Mouse (Mus musculus) myocyte (in vitro differentiated cells): Measurements from ENCODE around the gene Selenon. TPM values are rescaled to one million over a fixed set of nuclear protein-coding genes. Genes with fewer than 3 reads are reported as not detected.

Experiments
- H3K27me3 ChIP-seq: one replicate; pipeline ENCODE4 v1.6.1; 2011; ENCODE audit not compliant: control insufficient read depth, insufficient read depth, insufficient read length
- H3K36me3 ChIP-seq: one replicate; pipeline ENCODE4 v1.6.1; 2011; ENCODE audit not compliant: control insufficient read depth, insufficient read depth
- H3K4me2 ChIP-seq: one replicate; pipeline ENCODE4 v1.6.1; 2011; ENCODE audit warnings: low read depth, control low read depth
- H3K4me3 ChIP-seq: one replicate; pipeline ENCODE4 v1.5.1; 2011; ENCODE audit warnings: mild to moderate bottlenecking, control low read depth, moderate library complexity
- H3K79me2 ChIP-seq: one replicate; pipeline ENCODE4 v1.6.1; 2011; ENCODE audit not compliant: control insufficient read depth, insufficient read depth
- H3ac ChIP-seq: one replicate; pipeline ENCODE4 v1.6.1; 2011; ENCODE audit not compliant: control insufficient read depth, insufficient read length
- CEBPB ChIP-seq: IDR thresholded peaks from 2 replicates; pipeline ENCODE4 v1.6.1; 2011; ENCODE audit warnings: mild to moderate bottlenecking, moderate library complexity; ENCODE audit not compliant: poor library complexity, insufficient read depth, severe bottlenecking
- E2F4 ChIP-seq: IDR thresholded peaks from one replicate; pipeline ENCODE4 v1.6.1; 2011; ENCODE audit warnings: mild to moderate bottlenecking, control low read depth, moderate library complexity; ENCODE audit not compliant: insufficient read depth
- MAX ChIP-seq: IDR thresholded peaks from one replicate; pipeline ENCODE4 v1.6.1; 2011; ENCODE audit warnings: low read depth, mild to moderate bottlenecking, control low read depth
- MYOD1 ChIP-seq, 3 experiments: IDR thresholded peaks; one replicate each; pipeline ENCODE4 v1.6.1; 2011; ENCODE audit warnings: control low read depth in 2 of 3, low read depth in 2 of 3, mild to moderate bottlenecking in 2 of 3, moderate library complexity in 1 of 3; ENCODE audit not compliant: insufficient read length in 2 of 3, control insufficient read depth in 1 of 3
- MYOG ChIP-seq, 3 experiments: IDR thresholded peaks; one replicate each; pipeline ENCODE4 v1.6.1; 2011; ENCODE audit warnings: control low read depth in 2 of 3, low read depth in 2 of 3, mild to moderate bottlenecking in 2 of 3; ENCODE audit not compliant: insufficient read length in 2 of 3, control insufficient read depth in 1 of 3, insufficient read depth in 1 of 3
- POLR2A ChIP-seq: IDR thresholded peaks from one replicate; pipeline ENCODE4 v1.6.1; 2011; ENCODE audit warnings: low read depth, mild to moderate bottlenecking, control low read depth, moderate library complexity; ENCODE audit not compliant: insufficient read length
- POLR2AphosphoS2 ChIP-seq: IDR thresholded peaks from one replicate; pipeline ENCODE4 v1.6.1; 2011; ENCODE audit warnings: low read depth, control low read depth; ENCODE audit not compliant: insufficient read length
- REST ChIP-seq: IDR thresholded peaks from one replicate; pipeline ENCODE4 v1.6.1; 2011; ENCODE audit warnings: mild to moderate bottlenecking, control low read depth, moderate library complexity; ENCODE audit not compliant: insufficient read depth, insufficient read length
- SRF ChIP-seq: IDR thresholded peaks from one replicate; pipeline ENCODE4 v1.6.1; 2011; ENCODE audit warnings: low read depth; ENCODE audit not compliant: control insufficient read depth, insufficient read length
- TCF12 ChIP-seq: IDR thresholded peaks from one replicate; pipeline ENCODE4 v1.6.1; 2011; ENCODE audit warnings: mild to moderate bottlenecking, control low read depth; ENCODE audit not compliant: poor library complexity, insufficient read depth, severe bottlenecking
- TCF3 ChIP-seq: IDR thresholded peaks from one replicate; pipeline ENCODE4 v1.6.1; 2011; ENCODE audit warnings: low read depth, control low read depth; ENCODE audit not compliant: insufficient read length
- USF1 ChIP-seq: IDR thresholded peaks from one replicate; pipeline ENCODE4 v1.6.1; 2011; ENCODE audit warnings: low read depth, mild to moderate bottlenecking, control low read depth, moderate library complexity
- polyA plus RNA-seq: library from polyadenylated mRNA; unstranded; fragments of >200 nt; fragmentation: generic; extraction: Trizol; gene quantifications from one replicate; pipeline ENCODE4 v1.2.1, GENCODE M21; 2012; ENCODE audit warnings: missing spikeins

Selenon gene
- polyA plus RNA-seq, 1 experiment, result 35.7 TPM

DNA sequence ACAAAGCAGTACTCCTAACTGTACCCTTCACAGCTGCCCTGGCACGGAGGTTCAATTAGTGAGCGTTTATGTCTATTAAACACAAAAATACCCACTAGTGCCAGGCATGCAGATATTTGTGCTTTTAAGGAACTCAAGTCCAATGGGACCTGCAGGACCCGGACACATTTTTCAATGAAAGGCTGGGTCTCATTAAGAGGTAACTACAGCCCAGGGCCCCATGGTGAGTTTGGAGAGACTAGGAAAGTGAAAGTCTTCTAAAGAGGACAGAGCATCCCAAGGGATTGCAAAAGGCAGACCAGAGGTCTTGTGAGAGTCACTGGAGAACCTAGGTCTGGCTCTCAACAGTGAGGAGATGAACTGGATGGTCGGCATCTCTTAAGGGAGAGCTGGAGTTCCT, 18.5 kb downstream of the Selenon start:
- no peak for TF ChIP-seq MYOG (IDR thresholded peaks at IDR 0.05; ENCODE audit: control insufficient read depth in 1 of 3, insufficient read depth in 1 of 3, insufficient read length in 2 of 3, low read depth in 2 of 3)
- TF ChIP-seq MAX, result no peak
- TF ChIP-seq E2F4, result no peak
- TF ChIP-seq POLR2A, result no peak
- TF ChIP-seq CEBPB, result no peak
- TF ChIP-seq TCF12, result no peak
- TF ChIP-seq TCF3, result no peak
- TF ChIP-seq POLR2AphosphoS2, result no peak
- TF ChIP-seq SRF, result no peak
- no peak for TF ChIP-seq USF1
- TF ChIP-seq MYOD1 (IDR thresholded peaks at IDR 0.05; ENCODE audit: control insufficient read depth in 1 of 3, insufficient read length in 2 of 3, low read depth in 2 of 3), result no peak
- TF ChIP-seq REST, result no peak
- Histone ChIP-seq H3K4me2 (peak overlapping the region; percentile 95), H3ac (no peak overlapping the region), H3K36me3 (peaks cover 23% of the 10 kb centered on the region), H3K4me3 (peak overlapping the region; percentile 57), H3K27me3 (no peaks in the 10 kb centered on the region), H3K79me2 (peaks cover 19% of the 10 kb centered on the region)

DNA sequence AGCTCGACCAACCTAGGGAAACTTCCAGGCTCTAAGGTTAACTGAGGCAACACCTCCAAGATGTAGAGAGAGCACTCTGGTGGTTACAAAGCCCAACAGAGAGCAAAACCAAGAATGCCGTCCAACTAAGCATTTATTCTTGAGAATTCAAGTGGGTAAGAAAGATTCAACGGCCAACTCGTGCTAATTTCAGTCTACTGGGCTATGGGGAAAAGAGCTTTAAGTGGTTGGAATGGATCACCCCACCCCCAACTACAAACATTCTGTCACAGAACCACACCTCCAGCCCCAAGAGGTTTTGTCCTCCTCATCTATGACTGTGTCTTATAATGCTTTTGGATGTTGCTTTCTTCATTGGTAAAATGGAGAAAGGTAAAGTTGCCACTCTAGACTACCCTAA, 19.0 kb downstream of the Selenon start:
- TF ChIP-seq E2F4 (no peak), TCF3 (no peak), POLR2A (no peak), MYOG (IDR thresholded peaks at IDR 0.05; ENCODE audit: control insufficient read depth in 1 of 3, insufficient read depth in 1 of 3, insufficient read length in 2 of 3, low read depth in 2 of 3) (no peak), USF1 (no peak), MAX (no peak), REST (no peak), MYOD1 (IDR thresholded peaks at IDR 0.05; ENCODE audit: control insufficient read depth in 1 of 3, insufficient read length in 2 of 3, low read depth in 2 of 3) (no peak), SRF (no peak), CEBPB (no peak), POLR2AphosphoS2 (no peak), TCF12 (no peak)
- no peak overlapping the region for H3K4me3 ChIP-seq
- peaks cover 19% of the 10 kb centered on the region for H3K79me2 ChIP-seq
- no peak overlapping the region for H3ac ChIP-seq
- peaks cover 23% of the 10 kb centered on the region for H3K36me3 ChIP-seq
- H3K4me2 ChIP-seq, result peak overlapping the region; percentile 95
- H3K27me3 ChIP-seq, result no peaks in the 10 kb centered on the region

DNA sequence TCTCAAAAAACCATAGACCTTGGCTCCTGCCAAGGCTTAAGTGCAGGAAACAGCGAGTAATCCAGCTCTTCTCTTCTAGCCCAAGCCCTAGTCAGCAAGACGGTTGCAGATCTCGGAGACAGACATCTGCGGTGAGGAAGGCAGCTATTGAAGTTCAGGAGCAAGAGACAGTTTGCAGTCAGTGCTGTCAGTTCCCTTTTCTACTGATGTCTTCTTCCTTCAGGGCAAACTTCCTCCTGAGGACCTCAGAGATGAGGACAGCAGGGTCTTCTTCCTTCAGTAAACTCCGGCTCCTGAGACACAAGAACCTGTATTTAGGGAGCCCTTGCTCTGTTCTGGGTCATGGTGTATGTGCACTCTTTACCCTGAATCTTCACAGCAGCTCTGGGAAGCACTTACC, 25.7 kb downstream of the Selenon start:
- H3K4me3 ChIP-seq, result no peak overlapping the region
- no peak for TF ChIP-seq MAX
- no peak for TF ChIP-seq E2F4
- TF ChIP-seq REST, result no peak
- no peak for TF ChIP-seq MYOG (IDR thresholded peaks at IDR 0.05; ENCODE audit: control insufficient read depth in 1 of 3, insufficient read depth in 1 of 3, insufficient read length in 2 of 3, low read depth in 2 of 3)
- TF ChIP-seq POLR2AphosphoS2, result no peak
- no peak overlapping the region for H3K4me2 ChIP-seq
- H3K27me3 ChIP-seq, result no peaks in the 10 kb centered on the region
- peaks cover 40% of the 10 kb centered on the region for H3K36me3 ChIP-seq
- H3K79me2 ChIP-seq, result peaks cover 3% of the 10 kb centered on the region
- H3ac ChIP-seq, result no peak overlapping the region

DNA sequence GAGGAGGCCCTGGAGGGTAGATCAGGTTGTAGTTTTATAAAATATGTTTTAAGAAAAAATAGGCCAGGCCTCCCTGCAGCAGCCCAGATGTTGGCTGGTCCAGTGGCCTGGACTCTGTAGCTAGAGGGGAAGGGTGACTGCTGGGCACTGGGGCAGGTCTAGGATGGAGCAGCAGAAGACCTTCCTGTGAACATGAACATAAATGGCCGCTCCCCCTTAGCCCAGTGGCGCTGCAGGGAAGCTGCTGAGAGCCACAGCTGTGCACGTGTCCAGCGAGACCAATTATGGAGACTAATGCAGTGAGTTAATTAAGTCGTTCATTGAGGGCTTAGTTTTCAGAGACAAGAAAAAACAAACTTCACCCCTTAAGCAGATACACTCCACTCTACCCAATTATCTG, 26.2 kb downstream of the Selenon start:
- Histone ChIP-seq H3K4me2 (no peak overlapping the region), H3ac (no peak overlapping the region), H3K79me2 (peaks cover 3% of the 10 kb centered on the region), H3K36me3 (peaks cover 37% of the 10 kb centered on the region), H3K27me3 (no peaks in the 10 kb centered on the region), H3K4me3 (no peak overlapping the region)
- TF ChIP-seq CEBPB (no peak), MYOG (IDR thresholded peaks at IDR 0.05; ENCODE audit: control insufficient read depth in 1 of 3, insufficient read depth in 1 of 3, insufficient read length in 2 of 3, low read depth in 2 of 3) (no peak), SRF (no peak), E2F4 (no peak), MYOD1 (IDR thresholded peaks at IDR 0.05; ENCODE audit: control insufficient read depth in 1 of 3, insufficient read length in 2 of 3, low read depth in 2 of 3) (no peak), POLR2A (no peak), USF1 (no peak), TCF12 (no peak)

DNA sequence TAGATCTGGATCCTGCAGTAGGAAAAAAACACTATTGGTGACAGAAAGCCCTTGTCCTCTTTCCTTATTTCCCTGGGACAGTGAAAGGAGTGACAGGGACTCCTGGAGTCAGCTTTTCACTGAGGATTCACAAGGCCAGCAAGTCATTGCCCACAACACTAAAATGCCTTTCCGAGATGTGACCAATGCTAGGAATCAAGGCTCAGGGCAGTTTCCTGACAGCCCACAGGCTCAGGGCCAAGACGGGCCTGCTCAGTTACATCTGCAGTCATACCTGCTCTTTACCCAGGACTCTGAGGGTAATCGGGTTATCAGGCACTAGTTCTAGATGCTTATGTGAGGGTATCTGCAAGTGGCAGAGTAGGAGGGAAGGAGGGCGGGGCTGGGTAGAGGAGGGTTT, 28.5 kb downstream of the Selenon start:
- no peak overlapping the region for H3K4me2 ChIP-seq
- no peaks in the 10 kb centered on the region for H3K27me3 ChIP-seq
- no peak overlapping the region for H3ac ChIP-seq
- H3K4me3 ChIP-seq, result no peak overlapping the region
- no peak for TF ChIP-seq CEBPB
- peaks cover 22% of the 10 kb centered on the region for H3K36me3 ChIP-seq
- H3K79me2 ChIP-seq, result peaks cover 14% of the 10 kb centered on the region

DNA sequence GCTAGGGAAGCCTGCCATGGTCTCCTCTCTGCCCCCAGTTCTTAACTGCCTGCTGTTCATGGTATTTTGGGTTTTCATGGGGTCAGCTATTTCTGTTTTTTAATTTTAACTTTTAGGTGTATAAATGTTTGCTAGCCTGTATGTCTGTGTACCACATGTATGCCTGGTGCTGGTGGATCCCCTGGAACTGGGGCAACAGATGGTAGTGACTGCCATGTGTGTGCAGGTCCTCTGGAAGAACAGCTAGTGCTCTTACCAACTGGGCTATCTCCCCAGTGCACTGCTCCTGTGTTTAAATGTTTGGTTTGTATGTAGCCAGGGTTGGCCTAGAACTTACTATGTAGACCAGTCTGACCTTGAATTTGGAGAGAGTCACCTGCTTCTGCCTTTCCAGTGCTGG, 32.7 kb downstream of the Selenon start:
- H3K36me3 ChIP-seq, result peaks cover 4% of the 10 kb centered on the region
- no peak overlapping the region for H3K4me2 ChIP-seq
- H3ac ChIP-seq, result no peak overlapping the region
- TF ChIP-seq POLR2AphosphoS2 (no peak), SRF (no peak), E2F4 (no peak), TCF12 (no peak), MYOD1 (IDR thresholded peaks at IDR 0.05; ENCODE audit: control insufficient read depth in 1 of 3, insufficient read length in 2 of 3, low read depth in 2 of 3) (no peak), MYOG (IDR thresholded peaks at IDR 0.05; ENCODE audit: control insufficient read depth in 1 of 3, insufficient read depth in 1 of 3, insufficient read length in 2 of 3, low read depth in 2 of 3) (no peak), POLR2A (no peak), CEBPB (no peak), TCF3 (no peak), MAX (no peak), USF1 (no peak), REST (no peak)
- H3K79me2 ChIP-seq, result peaks cover 28% of the 10 kb centered on the region
- H3K4me3 ChIP-seq, result no peak overlapping the region
- H3K27me3 ChIP-seq, result no peaks in the 10 kb centered on the region
